Mouse (Mus musculus): ENCODE results near the gene Med10.

- TF ChIP-seq GATA1 (IDR thresholded peaks at IDR 0.05; ENCODE audit: borderline replicate concordance, low read length) = no peak
- TF ChIP-seq FLI1 (IDR thresholded peaks at IDR 0.05; ENCODE audit: low read length) = no peak
Measured at GRCm38 (mm10) chr13:69852313-69852712, 50.1 kb downstream of the Med10 start.

Measured in megakaryocyte, embryonic 14.5 days (primary cell).